Mouse (Mus musculus): ENCODE results near the gene Atp2c2.

GRCm38 (mm10) chr8:119661892-119662291 lies 37.9 kb upstream of the Atp2c2 start:
- TF ChIP-seq POLR2A (IDR thresholded peaks at IDR 0.05; ENCODE audit: extremely low read depth, insufficient read depth, low read length) = no peak
- no peak for TF ChIP-seq CTCF (IDR thresholded peaks at IDR 0.05; ENCODE audit: extremely low read depth, insufficient read depth, low read length)
